Mouse (Mus musculus) small intestine, adult 2 months (tissue): ENCODE measurements at regions not wholly inside any gene's neighbourhood (a gene's known extent, or its start where the extent isn't known, plus 50 kb on each side); places are given as distances from the start of the nearest gene placed in this dataset.

Source experiments
- CTCF ChIP-seq: fragments of 200-500 bp; IDR thresholded peaks from 2 replicates; pipeline ENCODE4 v1.5.1; 2012; ENCODE audit warnings: low read depth, mild to moderate bottlenecking, control low read depth, inconsistent platforms, low read length, moderate library complexity, mixed read lengths; ENCODE audit not compliant: insufficient replicate concordance, insufficient read length; ENCODE audit errors: extremely low read depth
- POLR2A ChIP-seq: fragments of 200-500 bp; IDR thresholded peaks from 2 replicates; pipeline ENCODE4 v1.6.1; 2012; ENCODE audit warnings: low read depth, mild to moderate bottlenecking, control low read depth, inconsistent platforms, low read length, moderate library complexity

DNA sequence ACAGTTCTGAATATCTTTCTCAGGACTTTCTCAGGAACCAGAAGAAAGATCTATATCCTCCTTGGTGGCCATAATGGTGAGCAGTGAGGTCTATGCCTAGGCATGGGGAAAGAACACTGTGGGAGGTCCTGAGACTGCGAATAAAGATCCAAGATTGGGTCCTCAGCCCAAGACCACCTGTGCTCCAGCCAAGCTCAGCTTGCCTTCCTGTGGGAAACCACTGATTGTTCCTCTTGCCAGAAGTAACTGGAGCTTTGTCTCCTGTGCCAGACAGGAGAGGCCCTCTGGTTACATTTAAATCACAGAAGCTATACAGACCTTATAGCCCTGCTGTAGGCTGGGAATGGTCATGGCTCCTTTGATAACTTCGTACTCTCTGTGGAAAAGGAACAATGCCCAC, 148.8 kb upstream of the Sh3bp4 start:
- TF ChIP-seq CTCF (no peak), POLR2A (no peak)
